Mouse (Mus musculus) layer of hippocampus, adult 2 months (tissue): ENCODE measurements around the gene Gm9913. TPM values are rescaled to one million over a fixed set of nuclear protein-coding genes. Genes with fewer than 3 reads are reported as not detected.

Experiments used
- DNase-seq, 2 experiments: peaks; one replicate each; pipeline ENCODE4 v3.0.0; 2022; ENCODE audit warnings: low spot score in 2 of 2
- H3K27ac ChIP-seq: fragments of 200-600 bp; 2 replicates; pipeline ENCODE4 v1.8.1; 2022
- H3K4me3 ChIP-seq: fragments of 200-600 bp; 2 replicates; pipeline ENCODE4 v1.8.1; 2022; ENCODE audit warnings: mild to moderate bottlenecking
- CTCF ChIP-seq: fragments of 200-600 bp; conservative IDR thresholded peaks from 2 replicates; pipeline ENCODE4 v1.8.1; 2022; ENCODE audit warnings: antibody characterized with exemption, mild to moderate bottlenecking, moderate library complexity
- total RNA-seq, 2 experiments: library from RNA; stranded (reverse); gene quantifications; 2 replicates each; pipeline ENCODE4 v1.2.3; 2021

Gm9913 gene
- total RNA-seq, 2 experiments from 2014 or later, result 0.33 to 0.49 TPM

DNA sequence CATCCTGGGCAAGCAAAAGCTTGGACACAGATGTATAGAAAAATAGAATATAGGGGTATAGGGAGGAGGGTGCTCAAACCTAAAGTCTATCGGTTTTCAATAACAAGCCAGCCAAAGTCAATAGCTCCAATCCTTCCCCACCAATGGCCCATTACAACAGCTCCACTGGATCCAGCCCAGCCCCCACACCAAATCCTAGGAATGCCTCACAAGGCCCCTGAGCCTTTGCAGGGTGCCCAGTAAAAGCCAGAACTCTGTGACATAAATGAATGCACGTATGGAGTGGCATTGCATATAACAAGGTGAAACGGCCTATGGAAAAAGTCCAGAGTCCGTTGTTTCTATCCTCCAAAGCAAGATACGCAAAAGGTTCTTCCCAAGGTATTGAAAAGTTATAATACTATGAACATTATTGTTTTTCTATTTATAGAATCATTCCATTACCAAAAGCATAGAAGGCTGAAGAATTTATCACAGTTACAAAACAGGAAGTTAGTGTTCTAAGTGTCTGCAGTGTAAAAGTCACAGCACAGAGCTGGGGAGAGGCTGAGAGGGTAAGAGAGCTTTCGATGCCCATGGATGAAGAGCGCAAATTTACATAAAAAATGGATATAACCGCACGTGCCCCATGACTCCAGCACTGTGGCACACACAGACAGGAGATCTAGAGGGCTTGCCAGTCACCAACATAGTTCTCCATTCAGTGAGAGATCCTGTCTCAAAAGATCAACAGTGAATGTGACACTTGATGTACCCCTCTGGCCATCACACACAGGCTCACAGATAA is 23.2 kb upstream of the Gm9913 start:
- no peak overlapping the region for H3K4me3 ChIP-seq

DNA sequence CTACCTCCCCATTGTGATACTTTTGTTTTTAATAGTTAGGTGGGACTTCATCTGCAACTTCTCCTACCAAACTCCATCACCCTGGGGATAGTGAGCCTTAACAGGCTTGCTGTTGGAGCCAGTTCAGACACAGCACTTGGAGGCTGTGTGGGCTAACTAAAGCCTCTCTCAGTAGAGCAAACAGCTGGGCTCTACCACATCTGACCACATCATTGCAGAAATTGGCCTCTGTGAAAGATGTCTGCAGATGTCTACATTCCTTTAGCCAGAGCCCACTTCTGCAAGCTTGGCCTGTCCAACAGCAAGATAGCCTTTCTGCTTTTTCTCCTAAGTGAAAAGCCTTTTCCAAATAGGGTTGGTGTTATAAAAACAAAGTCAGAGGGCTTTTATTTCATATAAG is 20.7 kb upstream of the Gm9913 start:
- no peak for TF ChIP-seq CTCF
- H3K4me3 ChIP-seq, result no peak overlapping the region
- no peak overlapping the region for H3K27ac ChIP-seq
- DNase-seq, result no peak

More for the DNA sequence above, 23.2 kb upstream of the Gm9913 start:
- no peak for TF ChIP-seq CTCF
- DNase-seq, result no peak
- peak overlapping the region; percentile 18; the same call in 1 of the 2 replicates for H3K27ac ChIP-seq

DNA sequence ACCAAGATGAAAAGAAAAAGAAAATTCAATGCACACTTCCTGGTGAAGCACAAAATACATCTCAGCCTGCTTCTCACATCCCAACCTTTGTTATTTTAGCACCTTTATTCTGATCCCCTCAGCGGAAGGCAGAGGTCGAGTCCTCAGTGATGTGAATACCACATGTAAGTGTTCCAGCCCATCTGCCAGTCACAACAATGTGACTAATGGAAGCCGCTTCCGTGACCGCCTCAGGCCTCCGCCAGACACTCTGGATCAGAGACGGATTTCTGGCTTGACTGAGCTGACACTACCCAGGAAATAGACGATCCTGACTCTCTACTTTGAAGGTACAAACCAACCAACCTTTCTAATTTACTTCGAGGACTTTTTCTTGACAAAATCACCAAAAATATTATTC is 20.0 kb upstream of the Gm9913 start:
- Histone ChIP-seq H3K27ac (no peak overlapping the region), H3K4me3 (no peak overlapping the region)
- DNase-seq, result no peak
- no peak for TF ChIP-seq CTCF

DNA sequence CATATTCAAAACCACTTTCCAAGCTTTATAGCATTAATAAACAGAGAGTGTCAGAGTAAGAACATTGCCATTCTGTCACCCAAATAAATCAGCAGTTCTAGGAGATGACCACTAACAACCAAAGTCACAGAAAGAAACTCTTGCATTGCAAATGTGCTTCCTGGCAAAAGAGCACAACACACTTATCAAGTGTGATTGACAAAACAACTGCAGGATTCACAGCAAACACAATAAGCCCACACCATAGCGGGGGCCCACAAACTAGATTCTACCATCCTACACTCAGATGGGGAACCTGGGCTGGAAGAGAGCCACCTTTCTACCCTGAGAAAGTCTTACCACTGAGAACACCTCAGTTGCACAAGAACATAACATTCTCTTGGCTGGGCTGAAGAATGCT is 14.9 kb upstream of the Gm9913 start:
- Histone ChIP-seq H3K27ac (no peak overlapping the region), H3K4me3 (no peak overlapping the region)
- no peak for TF ChIP-seq CTCF
- no peak for DNase-seq

DNA sequence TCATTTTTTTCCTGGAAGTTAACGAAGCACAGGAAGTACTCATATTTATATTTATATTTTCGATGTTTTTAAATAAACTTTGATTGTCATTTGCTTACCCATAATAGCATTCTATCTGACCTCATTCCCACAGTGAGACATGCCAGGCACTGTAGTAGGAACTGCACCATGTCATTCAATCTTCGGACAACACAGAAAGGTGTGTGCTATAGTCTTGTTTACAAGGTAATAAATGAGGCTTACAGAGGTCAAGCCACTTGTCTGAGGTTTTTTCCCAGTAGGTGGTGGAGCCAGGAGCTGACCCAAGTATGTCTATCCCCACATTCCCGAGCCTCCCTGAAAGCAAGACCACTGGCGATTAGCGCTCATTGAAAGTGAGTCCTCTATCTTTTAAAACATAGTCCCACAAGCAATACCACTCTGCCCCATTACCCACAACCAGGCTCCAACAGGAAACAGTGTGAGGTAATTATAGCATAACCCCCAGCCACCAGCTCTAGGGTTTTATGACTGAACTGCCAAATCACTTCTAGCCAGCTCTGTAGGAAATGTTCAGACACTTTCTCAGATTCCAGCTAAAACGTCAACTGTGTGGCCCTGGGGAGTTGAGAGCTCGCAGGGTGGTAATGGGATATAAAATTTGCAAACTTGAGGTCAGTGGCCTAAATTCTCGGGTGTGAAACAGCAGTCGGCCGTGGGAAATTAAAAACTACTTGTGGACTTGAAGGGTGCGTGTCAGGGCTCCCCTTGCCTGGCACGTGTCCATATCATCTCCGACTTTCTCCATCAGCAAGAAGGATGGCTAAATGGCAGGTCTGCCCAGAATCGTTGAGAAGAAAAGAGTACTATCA is 12.6 kb upstream of the Gm9913 start:
- Histone ChIP-seq H3K27ac (no peak overlapping the region), H3K4me3 (no peak overlapping the region)
- TF ChIP-seq CTCF, result no peak
- no peak for DNase-seq

DNA sequence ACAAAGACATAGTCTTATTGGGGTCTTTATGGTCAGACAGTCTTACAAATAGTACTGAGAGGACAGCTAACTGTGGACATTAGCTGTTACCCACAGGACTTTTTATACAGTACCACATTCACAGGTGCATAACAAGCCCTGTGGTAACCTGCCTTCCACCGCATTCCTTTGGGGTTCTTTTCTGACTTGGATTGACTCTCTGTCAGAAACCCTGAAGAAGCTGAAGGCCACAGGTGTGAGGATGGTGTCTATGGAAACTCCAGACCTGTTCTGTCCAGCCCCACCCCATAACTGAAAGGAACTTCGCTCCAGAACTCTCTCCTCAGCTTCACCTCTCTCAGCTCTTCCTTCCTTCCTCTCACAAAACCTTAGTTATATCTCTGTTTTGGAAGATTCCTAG is 10.6 kb upstream of the Gm9913 start:
- Histone ChIP-seq H3K4me3 (no peak overlapping the region), H3K27ac (no peak overlapping the region)
- DNase-seq, result no peak
- no peak for TF ChIP-seq CTCF

DNA sequence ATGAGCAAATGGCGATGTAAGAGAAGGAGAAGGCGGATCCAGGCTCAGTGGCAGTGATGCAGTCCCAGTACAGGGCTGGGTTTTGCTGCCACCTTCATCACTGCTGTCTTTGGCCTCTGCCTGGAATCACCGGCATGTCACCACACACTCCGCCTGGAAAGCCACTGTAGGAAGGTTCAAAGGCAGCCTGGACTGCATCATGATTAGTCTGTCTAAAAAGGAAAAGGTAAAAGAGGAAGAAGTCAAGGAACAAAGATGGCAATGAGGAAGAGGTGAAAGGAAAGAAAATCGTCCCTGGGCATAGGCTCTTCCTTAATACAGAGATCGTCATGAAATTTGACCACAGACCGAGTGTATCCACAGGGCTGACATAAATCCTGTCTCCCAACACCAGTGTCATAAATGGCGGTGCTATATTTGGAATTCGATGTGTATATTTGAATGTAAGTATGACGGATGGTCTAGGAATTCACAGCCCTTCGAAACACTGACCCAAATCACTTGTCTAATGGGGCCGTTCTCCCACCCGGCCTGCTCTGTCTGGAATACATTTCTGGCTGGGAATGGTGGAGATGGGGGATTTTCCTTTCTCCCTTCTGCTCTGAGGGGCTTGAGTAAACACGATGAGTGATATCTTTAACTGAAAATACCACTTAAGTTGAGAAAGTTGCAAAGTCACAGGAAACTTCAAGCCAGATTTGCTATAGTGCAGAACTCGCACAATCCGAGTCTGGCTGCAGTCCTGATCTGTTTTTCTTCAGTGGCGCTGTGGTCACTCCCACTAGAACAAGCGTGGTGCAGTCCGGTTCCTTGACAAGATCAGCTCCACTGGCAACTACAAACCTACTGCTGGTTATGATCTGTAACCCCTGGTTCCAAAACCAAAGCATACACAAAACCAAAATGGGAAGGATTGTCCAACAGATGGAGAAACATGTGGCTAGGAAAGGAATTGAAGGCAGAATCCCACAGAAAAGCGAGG is 9.8 kb upstream of the Gm9913 start:
- no peak for TF ChIP-seq CTCF
- no peak overlapping the region for H3K27ac ChIP-seq
- no peak for DNase-seq
- no peak overlapping the region for H3K4me3 ChIP-seq

DNA sequence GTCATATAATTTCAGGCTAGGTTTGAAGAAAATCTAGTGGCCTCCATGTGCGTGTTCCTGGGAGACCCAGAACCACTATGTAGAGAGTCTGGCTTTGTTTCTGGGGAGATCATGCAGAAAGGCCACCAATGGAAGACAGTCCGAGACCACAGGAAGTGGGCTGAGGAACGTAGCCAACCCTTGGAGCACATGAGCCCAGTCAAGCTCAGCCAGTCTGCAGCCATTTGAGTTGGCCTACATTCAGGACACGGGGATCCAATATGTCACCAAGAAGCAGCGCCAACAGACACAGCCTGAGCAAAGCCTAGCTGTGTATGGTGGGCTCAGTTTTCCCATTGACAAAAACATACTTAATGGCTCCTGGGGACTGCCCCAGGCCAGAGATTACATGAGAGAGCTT is 8.2 kb upstream of the Gm9913 start:
- TF ChIP-seq CTCF, result no peak
- no peak for DNase-seq
- H3K4me3 ChIP-seq, result no peak overlapping the region
- no peak overlapping the region for H3K27ac ChIP-seq

DNA sequence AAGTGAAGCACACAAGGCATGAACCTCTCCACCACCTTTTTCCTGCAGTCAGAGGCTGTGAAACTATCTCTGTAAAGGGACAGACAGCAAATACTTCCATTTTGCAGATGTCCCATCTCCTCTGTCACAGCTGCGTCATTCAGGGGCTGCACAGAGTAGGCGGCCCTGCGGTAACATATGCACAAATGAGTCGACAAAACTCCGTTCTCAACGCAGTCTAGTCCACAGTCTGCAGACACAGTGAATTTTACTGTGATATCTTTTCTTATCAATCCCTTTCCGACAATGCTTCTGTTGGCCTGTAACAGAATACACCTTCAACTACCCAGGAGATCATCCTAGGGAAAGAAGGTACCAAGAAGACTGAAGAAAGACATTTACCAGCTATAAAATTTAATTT is 6.7 kb upstream of the Gm9913 start:
- no peak for TF ChIP-seq CTCF
- Histone ChIP-seq H3K27ac (no peak overlapping the region), H3K4me3 (no peak overlapping the region)
- no peak for DNase-seq

DNA sequence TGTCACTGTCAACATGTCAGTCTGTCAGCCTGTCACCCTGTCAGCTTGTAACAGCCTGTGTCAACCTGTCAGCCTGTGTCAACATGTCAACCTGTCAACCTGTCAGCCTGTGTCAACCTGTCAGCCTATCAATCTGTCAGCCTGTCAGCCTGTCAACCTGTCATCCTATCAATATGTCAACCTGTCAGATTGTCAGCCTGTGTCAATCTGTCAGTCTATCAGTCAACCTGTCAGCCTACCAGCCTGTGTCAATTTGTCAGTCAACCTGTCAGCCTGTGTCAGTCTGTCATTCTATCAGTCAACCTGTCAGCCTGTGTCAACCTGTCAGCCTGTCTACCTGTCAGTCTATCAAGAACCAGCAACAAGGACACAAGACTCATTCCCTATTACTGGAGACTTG is 3.4 kb upstream of the Gm9913 start:
- no peak for TF ChIP-seq CTCF
- H3K4me3 ChIP-seq, result no peak overlapping the region
- no peak for DNase-seq
- H3K27ac ChIP-seq, result no peak overlapping the region

DNA sequence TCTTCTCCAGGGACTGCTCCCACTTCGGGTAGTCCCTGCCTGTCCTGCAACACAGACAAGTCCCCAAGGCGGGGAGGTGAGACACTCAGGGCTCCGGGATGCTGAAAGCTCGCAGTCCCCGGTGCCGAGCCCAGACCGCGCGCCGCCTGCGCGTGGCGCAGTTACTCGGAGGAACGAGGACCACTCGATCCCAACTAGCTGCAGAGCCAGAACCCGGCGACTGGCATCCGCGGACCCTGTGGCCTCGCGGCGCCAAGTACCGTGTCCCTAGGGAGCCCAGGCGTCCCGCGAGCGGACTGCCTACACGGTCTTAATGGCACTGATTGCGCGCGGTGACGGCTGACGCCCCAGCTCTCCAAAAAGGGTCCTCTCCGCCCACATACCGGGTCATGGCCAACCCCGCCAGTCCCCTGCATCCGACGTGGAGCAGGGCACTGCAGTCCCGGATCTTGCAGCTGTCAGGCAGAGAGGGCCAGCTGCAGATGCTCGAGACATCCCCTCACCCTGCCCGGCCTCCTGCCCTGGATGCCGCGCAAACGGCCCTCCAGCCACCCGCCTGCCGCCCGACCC is 942 bp downstream of the Gm9913 start:
- H3K27ac ChIP-seq, result peak overlapping the region; percentile 86
- peak in 1 of 2 experiments; percentile 53 for DNase-seq
- peak overlapping the region; percentile 62 for H3K4me3 ChIP-seq

More for the DNA sequence above, 942 bp downstream of the Gm9913 start:
- peak; percentile 35; the same call in 1 of the 2 replicates for TF ChIP-seq CTCF
